Mouse (Mus musculus) embryo, embryonic 11.5 days (tissue): Measurements from ENCODE around the gene Rassf4.
"Not testable (repeated sequence)": the region's sequence is repeated elsewhere in the genome, so short reads cannot be mapped to it uniquely, and the experiment has no call there.

Source experiments
- DNase-seq: peaks from one replicate; pipeline ENCODE4 v3.0.0-alpha.2; 2012; ENCODE audit warnings: low read depth, low spot score

Gene Rassf4

GRCm38 (mm10) chr6:116636581-116637235 lies 37.0 kb downstream of the Rassf4 start:
- DNase-seq, result no peak

GRCm38 (mm10) chr6:116635251-116636180 lies 38.2 kb downstream of the Rassf4 start:
- no peak for DNase-seq

- DNase-seq, result no peak
Measured at GRCm38 (mm10) chr6:116633741-116634695, 39.7 kb downstream of the Rassf4 start.

- peak; percentile 30 for DNase-seq
Measured at GRCm38 (mm10) chr6:116632129-116632528, 41.6 kb downstream of the Rassf4 start.

- DNase-seq, result no peak
Measured at GRCm38 (mm10) chr6:116629766-116630165, 44.0 kb downstream of the Rassf4 start.

- DNase-seq, result peak; percentile 73
Measured at GRCm38 (mm10) chr6:116628539-116629171, 45.1 kb downstream of the Rassf4 start, which contains the start of gene Zfp422. Zfp422 (minus strand) TSS chr6:116628999.

GRCm38 (mm10) chr6:116628095-116628494 lies 45.7 kb downstream of the Rassf4 start:
- DNase-seq, result no peak

GRCm38 (mm10) chr6:116626417-116626816 lies 47.3 kb downstream of the Rassf4 start:
- not testable (repeated sequence) for DNase-seq

GRCm38 (mm10) chr6:116621318-116622023 lies 52.3 kb downstream of the Rassf4 start:
- DNase-seq, result no peak

GRCm38 (mm10) chr6:116618073-116618472 lies 55.7 kb downstream of the Rassf4 start:
- no peak for DNase-seq

GRCm38 (mm10) chr6:116615719-116616118 lies 58.0 kb downstream of the Rassf4 start:
- no peak for DNase-seq

GRCm38 (mm10) chr6:116607230-116607629 lies 66.5 kb downstream of the Rassf4 start:
- DNase-seq, result no peak

- not testable (repeated sequence) for DNase-seq
Measured at GRCm38 (mm10) chr6:116600969-116601368, 72.8 kb downstream of the Rassf4 start.

GRCm38 (mm10) chr6:116584095-116584494 lies 89.7 kb downstream of the Rassf4 start, which contains the start of gene Olfr215:
Olfr215 (minus strand) TSS chr6:116584195.
- no peak for DNase-seq
